Mouse (Mus musculus) neural tube, embryonic 14.5 days (tissue): ENCODE measurements around the gene Phf24. TPM values are rescaled to one million over a fixed set of nuclear protein-coding genes. Genes with fewer than 3 reads are reported as not detected.
"Not testable (repeated sequence)": the region's sequence is repeated elsewhere in the genome, so short reads cannot be mapped to it uniquely, and the experiment has no call there.

Experiments
- ATAC-seq: fragments of 200-750 bp; cut with Nextera tagmentation; 2 replicates; pipeline ENCODE4 v1.8.0; 2017; ENCODE audit warnings: low read depth, mild to moderate bottlenecking, moderate TSS enrichment, moderate library complexity
- H3K27ac ChIP-seq: fragments of 300-500 bp; sonication (generic); 2 replicates; pipeline ENCODE4 v1.5.1; 2014; ENCODE audit warnings: low read depth, mild to moderate bottlenecking, control low read depth, low read length, moderate library complexity, mixed read lengths
- H3K27me3 ChIP-seq: fragments of 300-500 bp; sonication (generic); 2 replicates; pipeline ENCODE4 v1.6.1; 2014; ENCODE audit warnings: low read length; ENCODE audit not compliant: control insufficient read depth, insufficient read depth
- H3K36me3 ChIP-seq: fragments of 300-500 bp; sonication (generic); 2 replicates; pipeline ENCODE4 v1.6.1; 2014; ENCODE audit warnings: low read length, mixed read lengths; ENCODE audit not compliant: control insufficient read depth, insufficient read depth
- H3K4me1 ChIP-seq: fragments of 300-500 bp; sonication (generic); 2 replicates; pipeline ENCODE4 v1.6.1; 2014; ENCODE audit warnings: low read length; ENCODE audit not compliant: control insufficient read depth, insufficient read depth
- H3K4me2 ChIP-seq: fragments of 300-500 bp; sonication (generic); 2 replicates; pipeline ENCODE4 v1.6.1; 2014; ENCODE audit warnings: mild to moderate bottlenecking, low read depth, low read length, control low read depth
- H3K4me3 ChIP-seq: fragments of 300-500 bp; sonication (generic); 2 replicates; pipeline ENCODE4 v1.5.1; 2014; ENCODE audit warnings: low read depth, low read length, control low read depth, mixed read lengths
- H3K9ac ChIP-seq: fragments of 300-500 bp; sonication (generic); replicated peaks from 2 replicates; pipeline ENCODE4 v1.6.1; 2014; ENCODE audit warnings: low read depth, mild to moderate bottlenecking, control low read depth, low read length, mixed read lengths
- H3K9me3 ChIP-seq: fragments of 300-500 bp; sonication (generic); 2 replicates; pipeline ENCODE4 v1.6.1; 2016; ENCODE audit warnings: low read length; ENCODE audit not compliant: control insufficient read depth
- WGBS: fragments of 180-500 bp; shearing (Covaris S2); extraction: QIAGEN DNeasy Blood & Tissue Kit; methylation state at CpG from one replicate; pipeline ENCODE4 v1.1.7; 2014; 5-methylcytosine and 5-hydroxymethylcytosine counted together
- polyA plus RNA-seq: library from polyadenylated mRNA; unstranded; fragments of >200 nt; fragmentation: Nextera tagmentation; extraction: Ambion mirVana; gene quantifications from 2 replicates; pipeline ENCODE4 v1.2.1, GENCODE M21; 2014

Gene Phf24
- polyA plus RNA-seq, 1 experiment from 2014 or later = 48.7 TPM

GRCm38 (mm10) chr4:42978062-42978461 is 61.6 kb downstream of the Phf24 start:
- no peaks in the 10 kb centered on the region for H3K4me1 ChIP-seq
- peaks cover 30% of the 10 kb centered on the region; the same call in 1 of the 2 replicates for H3K36me3 ChIP-seq
- H3K27ac ChIP-seq = no peak overlapping the region
- 93% methylated on average over 4 of the region's 4 CpGs for WGBS
- no peak overlapping the region for H3K4me3 ChIP-seq
- no peak overlapping the region for H3K9ac ChIP-seq
- no peaks in the 10 kb centered on the region for H3K9me3 ChIP-seq
- H3K4me2 ChIP-seq = no peak overlapping the region
- no peaks in the 10 kb centered on the region for H3K27me3 ChIP-seq
- no peak for ATAC-seq

GRCm38 (mm10) chr4:42980467-42980866 is 64.0 kb downstream of the Phf24 start:
- not testable (repeated sequence) for H3K4me3 ChIP-seq, H3K9me3 ChIP-seq, H3K27me3 ChIP-seq, H3K27ac ChIP-seq, H3K4me1 ChIP-seq, ATAC-seq, H3K4me2 ChIP-seq, H3K9ac ChIP-seq
- peaks cover 50% of the 10 kb centered on the region; the same call in 1 of the 2 replicates for H3K36me3 ChIP-seq
- WGBS = 98% methylated on average over 8 of the region's 8 CpGs

GRCm38 (mm10) chr4:42988296-42988695 is 71.8 kb downstream of the Phf24 start:
- Histone ChIP-seq H3K4me2 (no peak overlapping the region), H3K9me3 (no peaks in the 10 kb centered on the region), H3K27ac (no peak overlapping the region), H3K27me3 (no peaks in the 10 kb centered on the region), H3K4me1 (no peaks in the 10 kb centered on the region), H3K4me3 (no peak overlapping the region), H3K9ac (no peak overlapping the region), H3K36me3 (peaks cover 87% of the 10 kb centered on the region)
- WGBS = 93% methylated on average over 1 of the region's 1 CpGs
- no peak for ATAC-seq

Other genes with a start within 250 kb of the Phf24 start
- gene 4930578G10Rik, start 181.1 kb upstream of the Phf24 start, polyA plus RNA-seq = 1.4 TPM in 1 of 2 replicates, not detected in the other
- 0.45 TPM in 1 of 2 replicates, not detected in the other for gene Ccl19, start 160.1 kb upstream of the Phf24 start, polyA plus RNA-seq
- gene Ccl21a, start 142.7 kb upstream of the Phf24 start, polyA plus RNA-seq = 0.68 and 1.1 TPM in 2 replicates
- 0.12 and 0.23 TPM in 2 replicates for gene Fam205a1, start 62.8 kb upstream of the Phf24 start, polyA plus RNA-seq
- 0.79 and 0.84 TPM in 2 replicates for gene Gm12394, start 59.9 kb upstream of the Phf24 start, polyA plus RNA-seq
- gene Fam205c, start 42.4 kb upstream of the Phf24 start, polyA plus RNA-seq = 2.1 and 4.8 TPM in 2 replicates
- gene Dnajb5, start 33.2 kb downstream of the Phf24 start, polyA plus RNA-seq = 44.1 and 44.7 TPM in 2 replicates
- gene 1700022I11Rik, start 52.9 kb downstream of the Phf24 start, polyA plus RNA-seq = 0.50 and 1.1 TPM in 2 replicates
- gene Vcp, start 83.8 kb downstream of the Phf24 start, polyA plus RNA-seq = 435 and 534 TPM in 2 replicates
- 18.9 and 21.6 TPM in 2 replicates for gene Fancg, start 93.8 kb downstream of the Phf24 start, polyA plus RNA-seq
- 24.6 and 26.4 TPM in 2 replicates for gene Pigo, start 109.2 kb downstream of the Phf24 start, polyA plus RNA-seq
- gene Stoml2, start 115.0 kb downstream of the Phf24 start, polyA plus RNA-seq = 223 and 227 TPM in 2 replicates
- gene Fam214b, start 129.6 kb downstream of the Phf24 start, polyA plus RNA-seq = 22.8 and 25.2 TPM in 2 replicates
- gene Unc13b, start 142.3 kb downstream of the Phf24 start, polyA plus RNA-seq = 17.5 and 20.3 TPM in 2 replicates